Mouse (Mus musculus): ENCODE measurements at regions not wholly inside any gene's neighbourhood (a gene's known extent, or its start where the extent isn't known, plus 50 kb on each side); places are given as distances from the start of the nearest gene placed in this dataset.
"Not testable (repeated sequence)": the region's sequence is repeated elsewhere in the genome, so short reads cannot be mapped to it uniquely, and the experiment has no call there.

GRCm38 (mm10) chr12:77860769-77861557, 333.1 kb upstream of the Gm6657 start:
- no peak overlapping the region for H3K4me2 ChIP-seq (ENCODE audit: low read length)
- no peak overlapping the region for H3K9ac ChIP-seq (ENCODE audit: low read depth, low read length)
- no peaks in the 10 kb centered on the region for H3K36me3 ChIP-seq (ENCODE audit: control insufficient read depth, insufficient read depth, low read length)
- WGBS = 66% methylated on average over 13 of the region's 13 CpGs
- H3K27me3 ChIP-seq (replicated peaks; ENCODE audit: control insufficient read depth, insufficient read depth, low read length) = no peaks in the 10 kb centered on the region
- H3K4me1 ChIP-seq (ENCODE audit: control insufficient read depth, insufficient read depth, low read depth, low read length) = peaks cover 2% of the 10 kb centered on the region
- no peaks in the 10 kb centered on the region for H3K9me3 ChIP-seq (ENCODE audit: control insufficient read depth, low read length)
- no peak; the same call in 1 of the 2 replicates for ATAC-seq
- no peak overlapping the region for H3K27ac ChIP-seq (ENCODE audit: low read depth, low read length)
- no peak overlapping the region for H3K4me3 ChIP-seq (ENCODE audit: low read length)

GRCm38 (mm10) chr12:77867947-77868495, 326.0 kb upstream of the Gm6657 start:
- 48% methylated on average over 4 of the region's 4 CpGs for WGBS
- ATAC-seq = no peak
- no peaks in the 10 kb centered on the region for H3K27me3 ChIP-seq (replicated peaks; ENCODE audit: control insufficient read depth, insufficient read depth, low read length)
- no peak overlapping the region for H3K9ac ChIP-seq (ENCODE audit: low read depth, low read length)
- no peak overlapping the region for H3K27ac ChIP-seq (ENCODE audit: low read depth, low read length)
- no peak overlapping the region for H3K4me3 ChIP-seq (ENCODE audit: low read length)
- H3K4me1 ChIP-seq (ENCODE audit: control insufficient read depth, insufficient read depth, low read depth, low read length) = no peaks in the 10 kb centered on the region
- H3K36me3 ChIP-seq (ENCODE audit: control insufficient read depth, insufficient read depth, low read length) = no peaks in the 10 kb centered on the region
- no peak overlapping the region for H3K4me2 ChIP-seq (ENCODE audit: low read length)
- no peaks in the 10 kb centered on the region for H3K9me3 ChIP-seq (ENCODE audit: control insufficient read depth, low read length)

- Histone ChIP-seq H3K4me1 (ENCODE audit: control insufficient read depth, insufficient read depth, low read depth, low read length) (no peaks in the 10 kb centered on the region), H3K9me3 (ENCODE audit: control insufficient read depth, low read length) (no peaks in the 10 kb centered on the region), H3K27me3 (replicated peaks; ENCODE audit: control insufficient read depth, insufficient read depth, low read length) (no peaks in the 10 kb centered on the region), H3K27ac (ENCODE audit: low read depth, low read length) (no peak overlapping the region), H3K4me3 (ENCODE audit: low read length) (no peak overlapping the region), H3K36me3 (ENCODE audit: control insufficient read depth, insufficient read depth, low read length) (no peaks in the 10 kb centered on the region), H3K4me2 (ENCODE audit: low read length) (no peak overlapping the region), H3K9ac (ENCODE audit: low read depth, low read length) (no peak overlapping the region)
- 86% methylated on average over 3 of the region's 3 CpGs for whole genome bisulfite sequencing
- ATAC-seq = no peak
Measured at GRCm38 (mm10) chr12:77869296-77869695, 324.7 kb upstream of the Gm6657 start.

GRCm38 (mm10) chr12:77887335-77887734, 306.7 kb upstream of the Gm6657 start:
- H3K4me3 ChIP-seq (ENCODE audit: low read length) = no peak overlapping the region
- H3K9ac ChIP-seq (ENCODE audit: low read depth, low read length) = no peak overlapping the region
- H3K9me3 ChIP-seq (ENCODE audit: control insufficient read depth, low read length) = no peaks in the 10 kb centered on the region
- ATAC-seq = no peak
- no peaks in the 10 kb centered on the region for H3K4me1 ChIP-seq (ENCODE audit: control insufficient read depth, insufficient read depth, low read depth, low read length)
- 74% methylated on average over 2 of the region's 2 CpGs for WGBS
- no peak overlapping the region for H3K27ac ChIP-seq (ENCODE audit: low read depth, low read length)
- no peaks in the 10 kb centered on the region for H3K27me3 ChIP-seq (replicated peaks; ENCODE audit: control insufficient read depth, insufficient read depth, low read length)
- no peak overlapping the region for H3K4me2 ChIP-seq (ENCODE audit: low read length)
- no peaks in the 10 kb centered on the region for H3K36me3 ChIP-seq (ENCODE audit: control insufficient read depth, insufficient read depth, low read length)

GRCm38 (mm10) chr12:77891452-77891851, 302.6 kb upstream of the Gm6657 start:
- WGBS = 95% methylated on average over 6 of the region's 6 CpGs
- H3K27me3 ChIP-seq (replicated peaks; ENCODE audit: control insufficient read depth, insufficient read depth, low read length) = no peaks in the 10 kb centered on the region
- H3K9ac ChIP-seq (ENCODE audit: low read depth, low read length) = no peak overlapping the region
- H3K9me3 ChIP-seq (ENCODE audit: control insufficient read depth, low read length) = no peaks in the 10 kb centered on the region
- no peaks in the 10 kb centered on the region for H3K36me3 ChIP-seq (ENCODE audit: control insufficient read depth, insufficient read depth, low read length)
- H3K4me2 ChIP-seq (ENCODE audit: low read length) = no peak overlapping the region
- no peaks in the 10 kb centered on the region for H3K4me1 ChIP-seq (ENCODE audit: control insufficient read depth, insufficient read depth, low read depth, low read length)
- ATAC-seq = no peak
- no peak overlapping the region for H3K4me3 ChIP-seq (ENCODE audit: low read length)
- H3K27ac ChIP-seq (ENCODE audit: low read depth, low read length) = no peak overlapping the region

- Histone ChIP-seq H3K27ac (ENCODE audit: low read depth, low read length) (no peak overlapping the region), H3K9me3 (ENCODE audit: control insufficient read depth, low read length) (no peaks in the 10 kb centered on the region), H3K36me3 (ENCODE audit: control insufficient read depth, insufficient read depth, low read length) (no peaks in the 10 kb centered on the region), H3K4me2 (ENCODE audit: low read length) (no peak overlapping the region), H3K4me1 (ENCODE audit: control insufficient read depth, insufficient read depth, low read depth, low read length) (no peaks in the 10 kb centered on the region), H3K9ac (ENCODE audit: low read depth, low read length) (no peak overlapping the region), H3K4me3 (ENCODE audit: low read length) (no peak overlapping the region), H3K27me3 (replicated peaks; ENCODE audit: control insufficient read depth, insufficient read depth, low read length) (no peaks in the 10 kb centered on the region)
- no peak for ATAC-seq
Measured at GRCm38 (mm10) chr12:77894238-77894637, 299.8 kb upstream of the Gm6657 start.

- Histone ChIP-seq H3K4me2 (ENCODE audit: low read length) (no peak overlapping the region), H3K27ac (ENCODE audit: low read depth, low read length) (no peak overlapping the region), H3K36me3 (ENCODE audit: control insufficient read depth, insufficient read depth, low read length) (no peaks in the 10 kb centered on the region), H3K4me1 (ENCODE audit: control insufficient read depth, insufficient read depth, low read depth, low read length) (no peaks in the 10 kb centered on the region), H3K4me3 (ENCODE audit: low read length) (no peak overlapping the region), H3K9ac (ENCODE audit: low read depth, low read length) (no peak overlapping the region), H3K27me3 (replicated peaks; ENCODE audit: control insufficient read depth, insufficient read depth, low read length) (no peaks in the 10 kb centered on the region), H3K9me3 (ENCODE audit: control insufficient read depth, low read length) (no peaks in the 10 kb centered on the region)
- no peak for ATAC-seq
- 48% methylated on average over 2 of the region's 2 CpGs for WGBS
Measured at GRCm38 (mm10) chr12:77895508-77895907, 298.5 kb upstream of the Gm6657 start.

GRCm38 (mm10) chr12:77898974-77899373, 295.1 kb upstream of the Gm6657 start:
- 65% methylated on average over 2 of the region's 2 CpGs for WGBS
- not testable (repeated sequence) for ATAC-seq; H3K9me3 ChIP-seq (ENCODE audit: control insufficient read depth, low read length)

GRCm38 (mm10) chr12:77901254-77901653, 292.8 kb upstream of the Gm6657 start:
- Histone ChIP-seq H3K36me3 (ENCODE audit: control insufficient read depth, insufficient read depth, low read length) (no peaks in the 10 kb centered on the region), H3K27ac (ENCODE audit: low read depth, low read length) (no peak overlapping the region), H3K9me3 (ENCODE audit: control insufficient read depth, low read length) (no peaks in the 10 kb centered on the region), H3K4me3 (ENCODE audit: low read length) (no peak overlapping the region), H3K4me1 (ENCODE audit: control insufficient read depth, insufficient read depth, low read depth, low read length) (no peaks in the 10 kb centered on the region), H3K4me2 (ENCODE audit: low read length) (no peak overlapping the region), H3K9ac (ENCODE audit: low read depth, low read length) (no peak overlapping the region), H3K27me3 (replicated peaks; ENCODE audit: control insufficient read depth, insufficient read depth, low read length) (no peaks in the 10 kb centered on the region)
- no peak for ATAC-seq
- WGBS = 30% methylated on average over 1 of the region's 1 CpGs

More at GRCm38 (mm10) chr12:77898974-77899373, 295.1 kb upstream of the Gm6657 start:
- not testable (repeated sequence) for H3K4me2 ChIP-seq (ENCODE audit: low read length); H3K9ac ChIP-seq (ENCODE audit: low read depth, low read length); H3K36me3 ChIP-seq (ENCODE audit: control insufficient read depth, insufficient read depth, low read length); H3K4me3 ChIP-seq (ENCODE audit: low read length); H3K27ac ChIP-seq (ENCODE audit: low read depth, low read length); H3K4me1 ChIP-seq (ENCODE audit: control insufficient read depth, insufficient read depth, low read depth, low read length); H3K27me3 ChIP-seq (replicated peaks; ENCODE audit: control insufficient read depth, insufficient read depth, low read length)

All from hindbrain, embryonic 16.5 days (tissue).